Mouse (Mus musculus): ENCODE data around the gene Lnpep. TPM values are rescaled to one million over a fixed set of nuclear protein-coding genes. Genes with fewer than 3 reads are reported as not detected.
A peak's percentile ranks its signal among the peaks of the same experiment; 100 is the strongest.

The Lnpep gene
- total RNA-seq, 2 experiments from 2014 or later = 54.3 to 80.5 TPM

GRCm38 (mm10) chr17:17617440-17618204, 7.2 kb downstream of the Lnpep start:
- intact Hi-C loops (cut with DNase I) = no loop called here

GRCm38 (mm10) chr17:17612336-17612735, 12.5 kb downstream of the Lnpep start:
- intact Hi-C loops (cut with DNase I) = no loop called here
- no peak for DNase-seq

More at GRCm38 (mm10) chr17:17617440-17618204, 7.2 kb downstream of the Lnpep start:
- DNase-seq = no peak

GRCm38 (mm10) chr17:17609523-17609922, 15.3 kb downstream of the Lnpep start:
- intact Hi-C loops (cut with DNase I) = no loop called here

DNA sequence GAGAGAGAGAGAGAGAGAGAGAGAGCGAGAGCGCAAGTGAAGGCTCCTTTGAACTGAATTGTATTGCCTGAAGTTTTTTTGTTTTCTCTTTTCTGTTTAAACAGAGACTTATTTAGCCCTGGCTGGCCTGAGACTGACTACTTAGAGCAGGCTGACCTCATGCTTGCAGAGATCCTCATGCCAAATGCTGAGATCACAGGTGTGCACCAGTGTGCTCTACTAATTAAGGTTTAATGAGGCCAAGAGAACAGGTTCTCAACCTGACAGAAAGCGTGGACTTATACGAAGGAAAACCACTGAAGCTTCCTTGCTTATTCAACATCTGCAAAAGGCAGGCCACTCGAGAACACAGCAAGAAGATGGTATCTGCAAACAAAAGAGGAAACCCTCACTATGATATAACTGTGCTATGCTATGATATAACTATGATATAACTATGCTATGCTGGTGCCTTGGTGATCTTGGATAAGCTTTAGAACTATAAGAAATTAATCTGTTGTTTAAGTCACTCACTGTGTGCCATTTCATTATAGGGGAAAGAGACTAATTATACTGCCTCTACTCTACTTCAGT, 16.3 kb downstream of the Lnpep start:
- intact Hi-C loops (cut with DNase I) = no loop called here
- no peak for DNase-seq

More at GRCm38 (mm10) chr17:17609523-17609922, 15.3 kb downstream of the Lnpep start:
- no peak for DNase-seq

GRCm38 (mm10) chr17:17604554-17604953, 20.3 kb downstream of the Lnpep start:
- intact Hi-C loops (cut with DNase I) = no loop called here
- no peak for DNase-seq

DNA sequence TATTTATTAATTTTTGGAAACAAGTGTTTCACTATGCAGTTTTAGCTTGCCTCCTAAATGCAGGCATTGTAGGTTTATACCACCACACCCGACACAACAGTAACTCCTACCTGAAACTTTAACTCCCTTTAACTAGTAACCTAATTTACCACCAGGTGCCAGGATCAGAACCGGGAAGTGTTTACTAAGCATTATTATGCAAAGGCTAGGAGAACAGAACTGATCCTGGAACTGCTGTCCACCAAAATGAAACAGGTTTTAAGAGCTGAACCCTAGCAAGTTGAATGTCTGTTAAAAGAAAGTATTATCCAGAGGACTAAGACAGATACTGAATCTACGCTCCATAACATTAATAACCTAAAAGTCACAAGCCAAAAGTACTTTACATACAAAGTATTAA, 21.2 kb downstream of the Lnpep start:
- intact Hi-C loops (cut with DNase I) = no loop called here
- no peak for DNase-seq

DNA sequence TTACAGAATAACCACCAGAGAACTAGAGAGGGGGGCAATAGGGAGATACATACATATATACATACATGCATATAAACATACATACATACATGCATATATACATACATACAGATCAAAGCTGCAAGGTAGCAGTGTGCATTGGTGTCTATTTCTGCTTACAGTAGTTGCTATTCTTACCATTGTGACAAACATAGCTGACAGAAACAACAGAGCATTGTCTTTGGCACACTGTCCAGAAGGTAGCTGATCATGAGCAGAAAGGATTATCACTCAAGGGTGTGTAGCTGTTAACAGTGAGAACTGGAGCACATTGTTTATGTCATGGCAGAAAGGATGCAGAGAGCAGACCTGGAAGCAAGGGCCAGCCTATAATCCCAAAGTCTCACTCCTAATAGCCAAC, 22.1 kb downstream of the Lnpep start:
- intact Hi-C loops (cut with DNase I) = no loop called here
- DNase-seq = no peak

GRCm38 (mm10) chr17:17602330-17602729, 22.5 kb downstream of the Lnpep start:
- no peak for DNase-seq
- intact Hi-C loops (cut with DNase I) = no loop called here

DNA sequence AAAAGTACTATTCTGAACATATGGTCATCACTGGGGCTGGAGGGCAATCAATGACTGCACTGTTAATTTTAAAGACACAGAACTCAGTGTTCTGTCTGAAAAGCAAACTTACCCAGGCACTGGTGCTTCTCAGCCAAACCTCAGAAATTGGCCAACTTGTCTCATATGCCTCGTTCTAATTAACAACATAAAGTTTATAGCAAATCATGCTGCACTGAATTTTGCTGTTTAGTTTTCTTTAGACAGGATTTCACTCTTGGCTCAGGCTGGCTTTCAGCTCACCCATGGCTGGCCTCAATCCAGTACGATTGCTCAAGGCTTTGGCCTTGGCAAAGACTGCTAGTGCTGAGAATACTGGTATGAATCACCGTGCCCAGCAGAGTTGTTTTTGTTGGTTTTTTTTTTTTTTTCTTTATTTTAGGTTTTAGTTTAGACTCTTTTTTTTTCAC, 24.0 kb downstream of the Lnpep start:
- intact Hi-C loops (cut with DNase I) = no loop called here
- peak; percentile 75 to 89 for DNase-seq

- intact Hi-C loops (cut with DNase I) = no loop called here
- no peak for DNase-seq
These were observed 24.8 kb downstream of the Lnpep start for GRCm38 (mm10) chr17:17600001-17600400.

DNA sequence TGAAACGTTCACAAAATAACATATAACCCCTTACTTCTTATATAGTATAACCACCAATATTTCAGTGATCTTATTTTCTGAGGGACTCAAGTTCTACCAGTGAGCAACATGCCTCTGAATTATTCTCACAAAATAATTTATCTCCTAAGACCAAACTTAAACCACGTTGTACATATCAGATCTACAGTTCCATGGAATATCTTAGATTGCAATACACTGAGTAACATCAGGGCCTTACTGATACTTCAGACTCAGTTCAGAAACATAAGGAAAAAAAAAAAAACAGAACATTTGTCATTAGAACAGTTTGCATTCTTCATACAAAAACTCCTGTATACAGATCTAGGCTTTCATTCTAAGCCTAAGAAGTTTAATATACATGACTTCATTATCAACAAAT, 26.5 kb downstream of the Lnpep start:
- intact Hi-C loops (cut with DNase I) = no loop called here
- DNase-seq = no peak

GRCm38 (mm10) chr17:17592926-17593325, 31.9 kb downstream of the Lnpep start:
- DNase-seq = no peak
- intact Hi-C loops (cut with DNase I) = no loop called here

DNA sequence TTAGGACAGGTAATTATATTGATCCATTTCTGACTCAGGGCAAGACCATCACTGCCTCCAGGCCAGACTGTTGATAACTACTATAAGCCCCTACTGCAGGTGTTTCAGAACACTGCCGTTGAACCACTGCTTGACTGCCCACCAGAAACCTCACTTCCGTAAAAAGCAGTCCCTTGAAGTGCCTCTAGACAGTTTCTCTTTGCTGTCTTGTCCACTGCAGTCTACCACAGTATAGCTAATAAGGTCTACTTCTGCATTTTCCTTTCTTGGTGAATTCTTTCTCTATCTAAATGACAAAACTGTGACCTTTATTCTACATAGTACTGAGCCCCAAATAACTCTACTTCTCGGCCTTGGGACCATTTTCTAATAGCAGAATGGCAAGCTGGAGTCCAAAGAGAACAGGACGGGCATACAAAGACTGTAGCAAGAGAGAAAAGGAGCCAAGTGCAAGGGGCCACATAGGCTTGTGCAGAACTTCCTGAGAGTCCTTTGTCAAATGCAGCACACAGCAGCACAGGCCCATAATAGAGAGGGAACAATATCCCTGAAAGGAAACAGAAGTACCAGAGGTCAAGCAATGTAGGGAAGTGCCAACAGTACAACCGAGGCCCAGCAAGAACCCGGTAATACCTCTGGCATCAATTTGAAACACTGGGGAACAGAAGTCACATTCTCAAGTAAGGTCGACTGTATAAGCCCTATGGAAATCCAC, 37.4 kb downstream of the Lnpep start:
- intact Hi-C loops (cut with DNase I) = no loop called here
- DNase-seq = no peak

DNA sequence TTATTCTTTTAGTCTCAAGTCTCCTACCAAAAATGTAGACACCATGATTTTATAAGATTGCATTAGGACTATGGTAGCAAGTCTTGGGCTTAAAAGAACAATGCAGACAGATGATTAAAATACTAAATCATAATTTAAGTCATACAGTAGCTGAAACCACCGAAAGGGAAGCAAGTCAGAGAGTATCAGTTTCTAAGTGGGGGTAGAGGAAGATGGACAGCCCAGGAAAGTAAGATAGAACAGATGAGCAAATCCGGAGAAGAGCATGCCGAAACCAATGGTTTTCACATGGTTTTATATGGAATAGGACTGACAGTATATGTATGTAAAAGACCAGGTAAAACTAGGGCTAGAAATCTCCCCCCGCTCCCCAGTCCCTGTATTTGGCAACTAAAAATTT, 39.7 kb downstream of the Lnpep start:
- intact Hi-C loops (cut with DNase I) = no loop called here
- no peak for DNase-seq

- intact Hi-C loops (cut with DNase I) = no loop called here
- DNase-seq = no peak
These were observed 41.0 kb downstream of the Lnpep start for GRCm38 (mm10) chr17:17583896-17584295.

- intact Hi-C loops (cut with DNase I) = no loop called here
- no peak for DNase-seq
These were observed 43.6 kb downstream of the Lnpep start for GRCm38 (mm10) chr17:17581234-17581633.

DNA sequence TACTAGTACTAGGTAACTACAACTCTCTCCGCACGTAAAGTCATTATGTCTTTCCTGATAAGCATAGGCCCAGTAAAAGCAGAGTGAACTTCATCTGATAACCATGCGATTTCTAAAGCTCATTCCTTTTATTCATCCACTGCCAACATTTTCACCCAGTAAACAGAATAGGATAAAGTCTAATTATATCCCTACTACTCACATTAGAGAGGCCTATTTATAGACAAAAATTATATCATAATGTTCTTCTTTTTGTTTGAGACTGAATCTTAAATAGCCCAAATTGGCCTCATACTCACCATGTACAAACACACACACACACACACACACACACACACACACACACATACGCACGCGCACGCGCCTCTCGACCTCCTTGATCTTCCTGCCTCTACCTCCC, 48.5 kb downstream of the Lnpep start:
- intact Hi-C loops (cut with DNase I) = loop anchor here (10.0 kb wide), 1 partner anchor 48 kb away; the partner anchor contains the start of gene Lnpep

DNA sequence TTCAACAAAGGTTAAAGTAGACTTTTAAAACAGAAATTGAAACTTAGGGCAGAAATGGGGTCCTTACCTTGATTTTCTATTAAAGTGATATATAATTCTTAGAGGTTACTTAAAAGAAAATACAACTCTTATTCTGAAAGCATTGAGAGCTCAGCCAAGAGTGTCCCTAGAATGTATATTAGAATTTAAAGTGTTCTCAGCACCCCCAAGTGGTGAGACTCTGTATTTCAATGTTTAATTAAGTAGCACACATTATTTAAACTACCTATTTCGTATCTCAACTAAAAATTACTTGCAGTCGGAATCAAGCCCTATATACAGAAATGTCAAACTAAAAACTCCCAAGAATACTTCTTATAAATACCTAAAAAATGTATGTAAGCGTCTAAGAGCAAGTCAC, 57.8 kb downstream of the Lnpep start:
- intact Hi-C loops (cut with DNase I) = loop anchor here (10.0 kb wide), 1 partner anchor 172 kb away; no protein-coding TSS in a partner anchor
- DNase-seq = no peak

More for the DNA sequence above, 48.5 kb downstream of the Lnpep start:
- DNase-seq = no peak

GRCm38 (mm10) chr17:17548958-17549357, 75.9 kb downstream of the Lnpep start:
- intact Hi-C loops (cut with DNase I) = no loop called here
- DNase-seq = no peak

GRCm38 (mm10) chr17:17531338-17531737, 93.5 kb downstream of the Lnpep start:
- no peak for DNase-seq
- intact Hi-C loops (cut with DNase I) = no loop called here

DNA sequence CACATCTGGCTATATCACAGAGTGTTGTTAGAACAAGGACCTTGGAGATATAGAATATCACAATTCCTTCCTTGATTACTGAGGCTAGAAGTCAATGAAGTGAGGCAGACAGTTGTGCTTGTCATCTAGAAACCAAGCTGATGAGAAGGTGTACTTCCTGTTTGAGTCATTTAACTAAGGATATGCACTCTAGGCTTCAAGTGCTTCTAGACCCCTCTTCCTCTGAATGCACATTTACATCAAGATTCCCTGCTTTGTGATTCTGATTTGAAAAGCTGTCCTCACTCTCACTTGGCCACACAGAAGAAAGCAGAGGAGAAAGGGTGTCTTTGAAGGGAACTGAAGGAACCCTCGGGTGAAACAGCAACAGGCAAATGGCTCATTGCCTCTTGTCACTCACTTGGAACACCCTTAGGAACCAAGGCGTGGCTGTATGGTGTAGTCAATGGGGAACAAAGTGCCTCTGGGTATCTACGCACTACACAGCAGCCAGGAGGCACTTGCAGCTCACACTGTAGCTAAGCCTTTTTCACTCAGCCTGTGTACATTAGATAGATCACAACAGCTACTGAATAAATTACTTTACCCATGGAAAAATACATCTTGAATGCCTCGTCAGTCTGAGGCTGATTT, 108.3 kb downstream of the Lnpep start:
- no peak for DNase-seq
- intact Hi-C loops (cut with DNase I) = no loop called here

Measured in gastrocnemius, postnatal 36 days (tissue).